Mouse (Mus musculus): Measurements from ENCODE around the gene Cds1. TPM values are rescaled to one million over a fixed set of nuclear protein-coding genes. Genes with fewer than 3 reads are reported as not detected.
A peak's percentile ranks its signal among the peaks of the same experiment; 100 is the strongest.

The Cds1 gene
- 10 to 100 TPM; 77.5 to 94.7 TPM for total RNA-seq (2021)

DNA sequence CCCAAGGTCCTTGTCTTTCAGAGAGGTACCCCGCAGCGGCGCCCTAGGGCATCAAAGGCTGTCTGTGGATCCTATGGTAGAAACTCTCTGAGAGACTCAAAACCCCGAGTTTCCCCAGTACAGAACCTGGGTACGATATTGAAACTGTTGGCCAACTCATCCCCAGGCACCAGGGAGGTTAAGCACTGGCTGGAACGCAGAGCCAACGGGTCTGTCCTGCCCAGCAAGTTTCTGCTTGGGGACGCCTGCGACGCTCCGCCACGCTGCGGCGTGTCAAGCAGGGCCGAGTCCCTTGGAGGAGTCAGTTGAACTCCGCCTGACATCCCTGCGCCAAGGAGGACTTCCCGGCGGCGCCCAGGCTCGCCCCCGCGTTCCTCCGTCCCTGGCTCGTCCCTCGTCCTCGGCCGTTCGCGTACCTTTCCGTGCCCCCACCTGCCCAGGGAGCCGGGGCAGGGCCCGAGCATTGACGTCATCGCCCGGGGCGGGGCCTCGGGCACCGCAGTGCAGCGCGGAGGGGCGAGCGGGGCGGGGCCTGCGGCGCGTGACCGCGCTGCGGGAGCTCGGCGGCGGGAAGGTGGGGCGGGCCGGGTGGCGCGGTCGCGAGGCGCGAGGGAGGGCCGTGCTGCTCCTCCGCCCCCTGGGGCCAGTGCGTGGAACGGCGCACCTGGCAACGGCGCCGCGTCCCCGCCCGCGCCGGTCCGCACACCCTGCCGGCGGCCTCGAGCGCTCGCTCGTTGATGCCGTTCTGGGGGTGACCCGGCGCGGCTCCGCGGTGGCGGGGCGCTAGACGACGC, at the start of gene Cds1:
Gene Cds1, plus strand, starts transcription at position 577 of the 794 bp plus-strand sequence.
- intact Hi-C loops (cut with DNase I) = no loop called here
- peak; percentile 84 to 92 for DNase-seq (ENCODE audit: low spot score in 2 of 2)

GRCm38 (mm10) chr5:101724216-101724615, 40.7 kb upstream of the Cds1 start:
- DNase-seq (ENCODE audit: low spot score in 2 of 2) = no peak
- intact Hi-C loops (cut with DNase I) = no loop called here

- intact Hi-C loops (cut with DNase I) = no loop called here
- no peak for DNase-seq (ENCODE audit: low spot score in 2 of 2)
These were observed 40.2 kb upstream of the Cds1 start for GRCm38 (mm10) chr5:101724756-101725155.

GRCm38 (mm10) chr5:101725703-101726102, 39.2 kb upstream of the Cds1 start:
- DNase-seq (ENCODE audit: low spot score in 2 of 2) = no peak
- intact Hi-C loops (cut with DNase I) = no loop called here

- DNase-seq (ENCODE audit: low spot score in 2 of 2) = no peak
- intact Hi-C loops (cut with DNase I) = no loop called here
These were observed 38.6 kb upstream of the Cds1 start for GRCm38 (mm10) chr5:101726371-101726770.

GRCm38 (mm10) chr5:101728304-101728905, 36.5 kb upstream of the Cds1 start:
- intact Hi-C loops (cut with DNase I) = no loop called here
- DNase-seq (ENCODE audit: low spot score in 2 of 2) = no peak

GRCm38 (mm10) chr5:101737341-101737740, 27.6 kb upstream of the Cds1 start:
- peak in 1 of 2 experiments; percentile 9 for DNase-seq (ENCODE audit: low spot score in 2 of 2)
- intact Hi-C loops (cut with DNase I) = no loop called here

- intact Hi-C loops (cut with DNase I) = no loop called here
- no peak for DNase-seq (ENCODE audit: low spot score in 2 of 2)
These were observed 24.3 kb upstream of the Cds1 start for GRCm38 (mm10) chr5:101740471-101741223.

- no peak for DNase-seq (ENCODE audit: low spot score in 2 of 2)
These were observed 23.7 kb upstream of the Cds1 start for GRCm38 (mm10) chr5:101741224-101741591.

GRCm38 (mm10) chr5:101742014-101742413, 22.9 kb upstream of the Cds1 start:
- DNase-seq (ENCODE audit: low spot score in 2 of 2) = no peak
- intact Hi-C loops (cut with DNase I) = no loop called here

More at GRCm38 (mm10) chr5:101741224-101741591, 23.7 kb upstream of the Cds1 start:
- intact Hi-C loops (cut with DNase I) = no loop called here

DNA sequence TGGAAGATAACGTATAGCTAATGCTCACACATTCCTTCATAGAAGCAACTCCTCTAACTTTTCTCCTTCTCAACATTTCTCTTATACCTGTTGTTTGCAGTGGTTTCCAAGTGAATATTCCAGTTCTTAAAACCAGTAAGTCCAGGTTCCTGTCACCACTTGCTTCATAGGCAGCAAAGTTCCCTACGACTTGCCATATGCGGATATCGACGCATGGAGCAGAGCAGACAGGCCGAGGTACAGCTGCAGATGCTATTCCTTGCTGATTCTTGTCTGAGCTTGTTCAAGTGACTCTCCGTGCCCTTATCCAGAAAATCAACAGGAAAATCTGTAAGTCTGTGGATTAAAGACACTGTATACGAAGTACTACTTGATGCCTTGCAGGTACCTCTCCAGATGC, 22.5 kb upstream of the Cds1 start:
- intact Hi-C loops (cut with DNase I) = no loop called here
- DNase-seq (ENCODE audit: low spot score in 2 of 2) = no peak

DNA sequence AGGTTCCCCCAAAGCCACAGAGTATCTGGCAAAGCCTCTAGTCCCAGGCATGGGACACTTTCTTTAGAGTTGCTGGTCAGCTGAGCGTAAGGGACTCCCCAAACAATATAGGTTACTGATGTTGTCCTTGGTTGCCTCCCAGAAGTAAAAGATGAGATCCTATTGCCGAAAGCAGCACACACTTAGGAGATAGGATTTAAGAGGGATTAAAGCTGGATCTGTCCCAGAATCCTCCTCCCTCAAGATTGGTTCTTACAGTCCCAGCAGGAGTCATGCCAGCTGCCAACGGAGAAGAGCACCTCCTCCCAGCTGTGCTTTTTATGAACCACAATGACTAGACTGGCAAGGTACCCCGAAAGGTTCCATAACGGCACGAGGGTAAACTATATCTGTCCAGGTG, 20.0 kb upstream of the Cds1 start:
- no peak for DNase-seq (ENCODE audit: low spot score in 2 of 2)
- intact Hi-C loops (cut with DNase I) = no loop called here

DNA sequence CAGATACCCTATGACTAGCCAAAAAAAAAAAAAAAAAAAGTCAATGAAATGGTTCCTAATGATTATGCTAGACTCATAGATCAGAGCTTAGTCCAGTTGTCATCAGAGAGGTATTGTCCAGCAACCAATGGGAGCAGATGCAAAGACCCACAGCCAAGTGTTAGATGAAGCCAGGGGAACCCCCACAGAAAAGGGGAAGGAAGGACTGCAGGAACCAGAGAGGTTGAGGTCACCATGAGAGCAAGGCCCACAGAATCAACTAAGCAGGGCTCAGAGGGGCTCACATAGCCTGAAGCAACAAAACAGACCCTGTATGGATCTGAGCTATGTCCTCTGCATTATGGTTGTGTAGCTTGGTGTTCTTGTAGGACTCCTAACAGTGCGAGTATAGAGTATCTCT, 11.2 kb upstream of the Cds1 start:
- intact Hi-C loops (cut with DNase I) = no loop called here
- DNase-seq (ENCODE audit: low spot score in 2 of 2) = no peak

- no peak for DNase-seq (ENCODE audit: low spot score in 2 of 2)
- intact Hi-C loops (cut with DNase I) = no loop called here
These were observed 7.3 kb upstream of the Cds1 start for GRCm38 (mm10) chr5:101757669-101758068.

DNA sequence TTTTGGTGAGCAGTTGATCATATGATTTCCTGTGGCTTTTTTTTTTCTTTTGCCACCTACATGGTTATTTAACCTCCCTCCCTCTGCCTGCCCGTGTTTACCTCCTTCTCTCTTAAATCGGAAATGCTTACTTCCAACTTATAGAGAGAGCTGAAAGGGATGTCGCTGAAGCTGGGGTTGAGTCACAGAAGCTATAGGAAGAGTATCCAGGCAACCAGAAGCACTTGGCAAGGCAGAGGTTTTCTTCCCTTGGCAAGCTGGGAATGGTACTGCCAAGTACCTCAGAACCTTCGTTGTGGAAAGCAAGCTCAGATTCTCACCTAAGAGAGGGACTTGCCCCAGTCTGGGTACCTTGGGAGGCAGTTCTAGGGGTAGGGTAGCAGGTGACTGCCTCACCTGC, 3.2 kb upstream of the Cds1 start:
- intact Hi-C loops (cut with DNase I) = no loop called here
- peak in 1 of 2 experiments; percentile 32 for DNase-seq (ENCODE audit: low spot score in 2 of 2)

- intact Hi-C loops (cut with DNase I) = no loop called here
- no peak for DNase-seq (ENCODE audit: low spot score in 2 of 2)
These were observed 1.4 kb upstream of the Cds1 start for GRCm38 (mm10) chr5:101763571-101763970.

- intact Hi-C loops (cut with DNase I) = no loop called here
- DNase-seq (ENCODE audit: low spot score in 2 of 2) = no peak
These were observed 516 bp downstream of the Cds1 start for GRCm38 (mm10) chr5:101765390-101765901.

GRCm38 (mm10) chr5:101766248-101766647, 1.3 kb downstream of the Cds1 start:
- intact Hi-C loops (cut with DNase I) = no loop called here
- peak in 1 of 2 experiments; percentile 21 for DNase-seq (ENCODE audit: low spot score in 2 of 2)

DNA sequence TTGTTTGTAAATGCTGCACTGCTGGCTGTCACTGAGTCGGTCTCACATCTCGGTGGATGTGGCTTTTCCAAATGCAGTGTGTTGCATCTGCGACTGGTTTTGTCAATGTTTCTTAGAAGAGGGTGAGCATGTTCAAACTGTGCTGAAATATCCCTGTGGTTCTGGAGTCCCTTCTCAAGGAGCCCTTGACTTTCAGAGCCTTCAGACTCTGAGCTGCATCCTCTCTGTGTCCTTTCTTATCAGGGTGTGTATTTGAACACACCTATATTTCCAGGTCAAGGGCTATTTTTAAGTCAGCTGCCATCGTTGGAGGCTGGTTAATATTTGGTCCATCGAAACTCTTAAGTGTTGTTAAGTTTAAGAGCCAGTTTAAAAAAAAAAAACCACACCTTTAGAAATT, 2.2 kb downstream of the Cds1 start:
- intact Hi-C loops (cut with DNase I) = no loop called here
- no peak for DNase-seq (ENCODE audit: low spot score in 2 of 2)

GRCm38 (mm10) chr5:101767486-101767885, 2.6 kb downstream of the Cds1 start:
- intact Hi-C loops (cut with DNase I) = no loop called here

More at GRCm38 (mm10) chr5:101767486-101767885, 2.6 kb downstream of the Cds1 start:
- DNase-seq (ENCODE audit: low spot score in 2 of 2) = no peak

All from left cerebral cortex, postnatal 36 days (tissue).